Mouse (Mus musculus) stomach, postnatal 0 days (tissue): ENCODE results near the gene Wdr82. TPM values are rescaled to one million over a fixed set of nuclear protein-coding genes. Genes with fewer than 3 reads are reported as not detected.

Source experiments
- ATAC-seq: fragments of 200-750 bp; cut with Nextera tagmentation; 2 replicates; pipeline ENCODE4 v1.8.0; 2017; ENCODE audit not compliant: low FRiP score, low TSS enrichment
- DNase-seq: peaks from one replicate; pipeline ENCODE4 v3.0.0-alpha.2; 2016; ENCODE audit warnings: low spot score
- H3K27ac ChIP-seq: fragments of 300-500 bp; sonication (generic); replicated peaks from 2 replicates; pipeline ENCODE4 v1.5.1; 2014; ENCODE audit warnings: mild to moderate bottlenecking, control low read depth
- H3K27me3 ChIP-seq: fragments of 300-500 bp; sonication (generic); 2 replicates; pipeline ENCODE4 v1.6.1; 2014; ENCODE audit warnings: low read length; ENCODE audit not compliant: control insufficient read depth, insufficient read depth
- H3K36me3 ChIP-seq: fragments of 300-500 bp; sonication (generic); 2 replicates; pipeline ENCODE4 v1.6.1; 2014; ENCODE audit warnings: low read length, mixed read lengths; ENCODE audit not compliant: control insufficient read depth, insufficient read depth
- H3K4me1 ChIP-seq: fragments of 300-500 bp; sonication (generic); replicated peaks from 2 replicates; pipeline ENCODE4 v1.6.1; 2014; ENCODE audit warnings: antibody characterized with exemption; ENCODE audit not compliant: control insufficient read depth, insufficient read depth
- H3K4me2 ChIP-seq: fragments of 300-500 bp; sonication (generic); replicated peaks from 2 replicates; pipeline ENCODE4 v1.6.1; 2014; ENCODE audit warnings: low read depth, mild to moderate bottlenecking, control low read depth, moderate library complexity
- H3K4me3 ChIP-seq: fragments of 300-500 bp; sonication (generic); 2 replicates; pipeline ENCODE4 v1.5.1; 2014; ENCODE audit warnings: low read depth, low read length, control low read depth
- H3K9ac ChIP-seq: fragments of 300-500 bp; sonication (generic); 2 replicates; pipeline ENCODE4 v1.6.1; 2014; ENCODE audit warnings: mild to moderate bottlenecking, low read length, control low read depth, mixed read lengths
- H3K9me3 ChIP-seq: fragments of 300-500 bp; sonication (generic); 2 replicates; pipeline ENCODE4 v1.6.1; 2016; ENCODE audit warnings: low read length; ENCODE audit not compliant: control insufficient read depth
- CTCF ChIP-seq: IDR thresholded peaks from 2 replicates; pipeline ENCODE4 v1.5.1; 2016; ENCODE audit warnings: antibody characterized with exemption, low read depth, mild to moderate bottlenecking, moderate library complexity
- EP300 ChIP-seq: optimal IDR thresholded peaks from 2 replicates; pipeline ENCODE3; 2016; ENCODE audit warnings: antibody characterized with exemption
- WGBS: fragments of 180-500 bp; shearing (Covaris S2); extraction: QIAGEN DNeasy Blood & Tissue Kit; methylation state at CpG from one replicate; pipeline ENCODE4 v1.1.7; 2014; 5-methylcytosine and 5-hydroxymethylcytosine counted together
- polyA plus RNA-seq: library from polyadenylated mRNA; unstranded; fragments of >200 nt; fragmentation: Nextera tagmentation; extraction: Ambion mirVana; gene quantifications from 2 replicates; pipeline ENCODE4 v1.2.1, GENCODE M21; 2015

Wdr82 gene
- polyA plus RNA-seq, 1 experiment from 2014 or later, result 10.3 TPM

DNA sequence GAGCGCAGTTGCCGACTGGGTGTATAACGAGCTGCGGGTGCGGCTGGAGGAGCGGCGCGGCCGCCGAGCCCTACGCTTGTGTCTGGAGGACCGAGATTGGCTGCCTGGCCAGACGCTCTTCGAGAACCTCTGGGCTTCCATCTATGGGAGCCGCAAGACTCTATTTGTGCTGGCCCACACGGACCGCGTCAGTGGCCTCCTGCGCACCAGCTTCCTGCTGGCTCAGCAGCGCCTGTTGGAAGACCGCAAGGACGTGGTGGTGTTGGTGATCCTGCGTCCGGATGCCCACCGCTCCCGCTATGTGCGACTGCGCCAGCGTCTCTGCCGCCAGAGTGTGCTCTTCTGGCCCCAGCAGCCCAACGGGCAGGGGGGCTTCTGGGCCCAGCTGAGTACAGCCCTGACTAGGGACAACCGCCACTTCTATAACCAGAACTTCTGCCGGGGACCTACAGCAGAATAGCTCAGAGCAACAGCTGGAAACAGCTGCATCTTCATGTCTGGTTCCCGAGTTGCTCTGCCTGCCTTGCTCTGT, 55.5 kb downstream of the Wdr82 start:
- Histone ChIP-seq H3K9me3 (no peaks in the 10 kb centered on the region), H3K9ac (peak overlapping the region; percentile 52), H3K4me3 (peak overlapping the region; percentile 29), H3K27ac (peak overlapping the region; percentile 70), H3K36me3 (no peaks in the 10 kb centered on the region), H3K4me2 (peak overlapping the region; percentile 59), H3K4me1 (0 out of 2 replicates have a peak, but pooled peaks cover 4% of the 10 kb centered on the region), H3K27me3 (no peaks in the 10 kb centered on the region)
- 4% methylated on average over 34 of the region's 34 CpGs for WGBS
- peak; percentile 36 for ATAC-seq
- TF ChIP-seq CTCF (peak; percentile 66), EP300 (no peak)
- peak; percentile 51 for DNase-seq

DNA sequence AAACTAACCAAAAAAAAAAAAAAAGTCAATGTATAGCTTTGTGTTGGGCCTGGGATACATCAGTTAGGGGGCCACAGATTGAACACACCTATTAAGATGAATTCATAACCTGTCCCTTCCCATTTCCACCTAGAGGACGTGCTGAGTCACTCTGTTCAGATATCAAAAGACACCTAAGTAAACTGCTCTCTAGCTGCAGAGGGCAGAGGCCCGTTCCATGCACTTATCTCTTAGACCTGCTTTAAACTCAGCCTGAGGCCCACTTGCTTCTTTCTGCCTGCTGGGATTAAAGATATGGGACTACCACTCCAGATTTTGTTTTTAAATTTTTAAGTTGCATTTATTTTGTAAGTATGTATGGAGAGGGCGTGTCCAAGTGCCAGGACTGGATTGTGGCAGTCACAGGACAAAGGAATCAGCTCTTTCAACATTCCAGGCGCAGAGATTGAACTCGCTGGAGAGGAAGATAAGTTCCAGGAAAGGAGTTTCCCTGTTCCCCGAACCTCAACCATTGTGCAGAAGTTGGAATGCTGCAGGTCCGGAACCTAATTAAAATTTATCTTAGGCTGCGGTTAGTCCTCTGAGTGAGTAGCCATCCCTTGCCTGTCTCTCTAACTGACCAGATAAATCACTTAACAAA, 57.2 kb downstream of the Wdr82 start:
- Histone ChIP-seq H3K9me3 (no peaks in the 10 kb centered on the region), H3K4me2 (no peak overlapping the region), H3K4me1 (0 out of 2 replicates have a peak, but pooled peaks cover 4% of the 10 kb centered on the region), H3K9ac (no peak overlapping the region), H3K27ac (peak overlapping the region; percentile 36; the same call in 1 of the 2 replicates), H3K27me3 (no peaks in the 10 kb centered on the region), H3K36me3 (no peaks in the 10 kb centered on the region; the same call in 1 of the 2 replicates), H3K4me3 (no peak overlapping the region)
- 54% methylated on average over 8 of the region's 8 CpGs for WGBS
- DNase-seq, result peak; percentile 41
- ATAC-seq, result peak; percentile 47; the same call in 1 of the 2 replicates
- TF ChIP-seq CTCF (no peak), EP300 (peak; percentile 88)

DNA sequence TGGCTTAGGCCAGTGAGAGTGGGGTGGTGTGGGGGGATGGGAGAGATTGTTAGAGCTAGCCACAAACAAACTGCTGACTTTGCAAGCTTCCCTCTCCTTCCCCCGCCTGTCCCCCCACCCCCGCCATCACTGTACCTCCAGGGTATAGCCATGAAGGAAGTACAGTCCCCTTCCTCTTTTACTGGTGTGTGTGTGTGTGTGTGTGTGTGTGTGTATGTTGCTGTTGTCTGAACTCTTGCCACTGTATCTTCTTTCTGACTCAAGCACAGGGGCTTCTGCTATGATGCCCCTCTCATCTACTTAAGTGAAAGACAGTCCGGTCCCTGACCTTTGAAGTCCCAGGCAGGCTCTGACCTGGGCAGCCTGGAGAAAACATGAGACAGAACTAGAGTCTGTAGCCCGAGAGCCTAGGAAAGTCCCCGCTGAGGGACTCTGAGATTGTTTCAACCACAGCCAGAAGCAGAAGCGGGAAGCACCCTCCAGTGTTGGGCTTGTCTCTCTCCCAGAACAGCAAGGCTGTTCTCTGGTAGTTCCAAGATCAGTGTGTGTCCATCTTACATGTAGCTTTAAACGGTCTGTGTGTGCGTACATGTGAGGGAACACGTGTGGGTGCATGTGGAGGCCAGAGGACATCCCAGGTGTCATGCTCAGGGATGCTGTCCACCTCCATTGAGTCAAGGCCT, 59.5 kb downstream of the Wdr82 start:
- DNase-seq, result no peak
- WGBS, result 78% methylated on average over 8 of the region's 9 CpGs
- TF ChIP-seq CTCF, result no peak
- no peak for TF ChIP-seq EP300

GRCm38 (mm10) chr9:106230734-106231106, 60.0 kb downstream of the Wdr82 start:
- Histone ChIP-seq H3K4me3 (no peak overlapping the region), H3K27me3 (no peaks in the 10 kb centered on the region), H3K36me3 (peaks cover 21% of the 10 kb centered on the region), H3K4me1 (0 out of 2 replicates have a peak, but pooled peaks cover 4% of the 10 kb centered on the region), H3K9me3 (no peaks in the 10 kb centered on the region), H3K4me2 (no peak overlapping the region), H3K27ac (no peak overlapping the region), H3K9ac (no peak overlapping the region)
- 56% methylated on average over 3 of the region's 3 CpGs for WGBS
- ATAC-seq (no peak), DNase-seq (no peak)
- TF ChIP-seq CTCF (peak; percentile 54), EP300 (no peak)

More for the DNA sequence above, 59.5 kb downstream of the Wdr82 start:
- no peak overlapping the region for H3K27ac ChIP-seq
- H3K9me3 ChIP-seq, result no peaks in the 10 kb centered on the region
- no peak overlapping the region for H3K4me3 ChIP-seq
- ATAC-seq, result no peak
- H3K36me3 ChIP-seq, result peaks cover 17% of the 10 kb centered on the region
- H3K9ac ChIP-seq, result no peak overlapping the region
- no peaks in the 10 kb centered on the region for H3K27me3 ChIP-seq
- no peak overlapping the region for H3K4me2 ChIP-seq
- 0 out of 2 replicates have a peak, but pooled peaks cover 4% of the 10 kb centered on the region for H3K4me1 ChIP-seq

DNA sequence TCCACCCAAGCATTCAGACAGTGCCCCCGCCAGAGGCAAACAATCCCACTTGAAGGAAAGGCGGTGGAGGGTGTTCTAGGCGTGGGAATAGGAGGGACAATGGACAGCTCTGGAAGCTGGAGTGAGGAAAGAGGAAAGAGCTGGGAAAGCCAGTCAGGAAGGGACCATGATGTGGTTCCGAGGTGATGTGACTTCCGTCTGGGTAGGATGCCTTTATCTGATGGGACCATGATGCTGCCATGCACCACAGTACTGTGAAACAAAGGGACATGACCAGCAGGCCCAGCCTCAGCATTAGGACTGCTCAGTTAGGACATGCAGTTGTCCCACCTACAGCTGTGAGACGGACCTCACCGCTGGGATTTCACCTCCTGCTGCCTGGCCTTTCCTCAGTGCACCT, 60.5 kb downstream of the Wdr82 start:
- WGBS, result 70% methylated on average over 7 of the region's 7 CpGs

GRCm38 (mm10) chr9:106231816-106232215, 61.1 kb downstream of the Wdr82 start:
- TF ChIP-seq CTCF, result no peak
- TF ChIP-seq EP300, result no peak

More for the DNA sequence above, 60.5 kb downstream of the Wdr82 start:
- TF ChIP-seq EP300 (no peak), CTCF (no peak)
- no peak overlapping the region for H3K4me2 ChIP-seq
- ATAC-seq, result no peak
- 0 out of 2 replicates have a peak, but pooled peaks cover under 1% of the 10 kb centered on the region for H3K4me1 ChIP-seq
- no peaks in the 10 kb centered on the region for H3K27me3 ChIP-seq
- H3K36me3 ChIP-seq, result peaks cover 25% of the 10 kb centered on the region
- no peak overlapping the region for H3K27ac ChIP-seq
- no peaks in the 10 kb centered on the region for H3K9me3 ChIP-seq
- no peak overlapping the region for H3K4me3 ChIP-seq
- H3K9ac ChIP-seq, result no peak overlapping the region
- no peak for DNase-seq

More at GRCm38 (mm10) chr9:106231816-106232215, 61.1 kb downstream of the Wdr82 start:
- WGBS, result 68% methylated on average over 4 of the region's 4 CpGs
- Histone ChIP-seq H3K4me2 (no peak overlapping the region), H3K9ac (no peak overlapping the region), H3K36me3 (peaks cover 27% of the 10 kb centered on the region), H3K27me3 (no peaks in the 10 kb centered on the region), H3K4me3 (no peak overlapping the region), H3K9me3 (no peaks in the 10 kb centered on the region), H3K27ac (no peak overlapping the region), H3K4me1 (no peaks in the 10 kb centered on the region)
- no peak for DNase-seq
- ATAC-seq, result no peak
